Mouse (Mus musculus): ENCODE results near the gene Sema4d.
A peak's percentile ranks its signal among the peaks of the same experiment; 100 is the strongest.

The Sema4d gene

GRCm38 (mm10) chr13:51755584-51755983, 38.0 kb downstream of the Sema4d start:
- DNase-seq (ENCODE audit: extremely low spot score, low spot score): no peak

GRCm38 (mm10) chr13:51754559-51755126, 38.9 kb downstream of the Sema4d start:
- DNase-seq (ENCODE audit: extremely low spot score, low spot score): no peak

GRCm38 (mm10) chr13:51753802-51754444, 39.6 kb downstream of the Sema4d start:
- no peak for DNase-seq (ENCODE audit: extremely low spot score, low spot score)

GRCm38 (mm10) chr13:51753168-51753465, 40.4 kb downstream of the Sema4d start:
- no peak for DNase-seq (ENCODE audit: extremely low spot score, low spot score)

- DNase-seq (ENCODE audit: extremely low spot score, low spot score): peak; percentile 42
These were observed 41.0 kb downstream of the Sema4d start for GRCm38 (mm10) chr13:51752346-51753167.

GRCm38 (mm10) chr13:51749578-51750345, 43.8 kb downstream of the Sema4d start:
- no peak for DNase-seq (ENCODE audit: extremely low spot score, low spot score)

- no peak for DNase-seq (ENCODE audit: extremely low spot score, low spot score)
These were observed 45.5 kb downstream of the Sema4d start for GRCm38 (mm10) chr13:51748009-51748552.

- no peak for DNase-seq (ENCODE audit: extremely low spot score, low spot score)
These were observed 46.5 kb downstream of the Sema4d start for GRCm38 (mm10) chr13:51747069-51747468.

- no peak for DNase-seq (ENCODE audit: extremely low spot score, low spot score)
These were observed 47.7 kb downstream of the Sema4d start for GRCm38 (mm10) chr13:51745862-51746261.

GRCm38 (mm10) chr13:51743855-51744254, 49.7 kb downstream of the Sema4d start:
- no peak for DNase-seq (ENCODE audit: extremely low spot score, low spot score)

GRCm38 (mm10) chr13:51742551-51743052, 50.9 kb downstream of the Sema4d start:
- no peak for DNase-seq (ENCODE audit: extremely low spot score, low spot score)

GRCm38 (mm10) chr13:51740776-51741175, 52.8 kb downstream of the Sema4d start:
- no peak for DNase-seq (ENCODE audit: extremely low spot score, low spot score)

GRCm38 (mm10) chr13:51739713-51740112, 53.8 kb downstream of the Sema4d start:
- no peak for DNase-seq (ENCODE audit: extremely low spot score, low spot score)

- no peak for DNase-seq (ENCODE audit: extremely low spot score, low spot score)
These were observed 54.9 kb downstream of the Sema4d start for GRCm38 (mm10) chr13:51738531-51739117.

GRCm38 (mm10) chr13:51737949-51738513, 55.5 kb downstream of the Sema4d start:
- no peak for DNase-seq (ENCODE audit: extremely low spot score, low spot score)

GRCm38 (mm10) chr13:51737033-51737948, 56.3 kb downstream of the Sema4d start:
- no peak for DNase-seq (ENCODE audit: extremely low spot score, low spot score)

- DNase-seq (ENCODE audit: extremely low spot score, low spot score): no peak
These were observed 57.3 kb downstream of the Sema4d start for GRCm38 (mm10) chr13:51736007-51736911.

- DNase-seq (ENCODE audit: extremely low spot score, low spot score): no peak
These were observed 59.0 kb downstream of the Sema4d start for GRCm38 (mm10) chr13:51734556-51734955.
